Mouse (Mus musculus) intestine, embryonic 16.5 days (tissue): Measurements from ENCODE around the gene Gm17349. TPM values are rescaled to one million over a fixed set of nuclear protein-coding genes. Genes with fewer than 3 reads are reported as not detected.

ENCODE experiments used
- ATAC-seq: fragments of 200-750 bp; cut with Nextera tagmentation; 2 replicates; pipeline ENCODE4 v1.8.0; 2017; ENCODE audit warnings: moderate TSS enrichment, moderate library complexity
- H3K27ac ChIP-seq: fragments of 300-500 bp; sonication (generic); 2 replicates; pipeline ENCODE4 v1.5.1; 2014; ENCODE audit warnings: mild to moderate bottlenecking, low read length
- H3K27me3 ChIP-seq: fragments of 300-500 bp; sonication (generic); replicated peaks from 2 replicates; pipeline ENCODE4 v1.6.1; 2014; ENCODE audit warnings: low read length, control low read depth, mixed read lengths; ENCODE audit not compliant: control insufficient read depth, insufficient read depth
- H3K36me3 ChIP-seq: fragments of 300-500 bp; sonication (generic); 2 replicates; pipeline ENCODE4 v1.6.1; 2014; ENCODE audit warnings: low read length, control low read depth; ENCODE audit not compliant: control insufficient read depth, insufficient read depth
- H3K4me1 ChIP-seq: fragments of 300-500 bp; sonication (generic); 2 replicates; pipeline ENCODE4 v1.6.1; 2014; ENCODE audit warnings: low read length, control low read depth, mixed read lengths; ENCODE audit not compliant: control insufficient read depth, insufficient read depth
- H3K4me2 ChIP-seq: fragments of 300-500 bp; sonication (generic); 2 replicates; pipeline ENCODE4 v1.6.1; 2014; ENCODE audit warnings: low read depth, low read length, control low read depth
- H3K4me3 ChIP-seq: fragments of 300-500 bp; sonication (generic); 2 replicates; pipeline ENCODE4 v1.5.1; 2014; ENCODE audit warnings: mild to moderate bottlenecking, low read length
- H3K9ac ChIP-seq: fragments of 300-500 bp; sonication (generic); 2 replicates; pipeline ENCODE4 v1.6.1; 2014; ENCODE audit warnings: low read depth, low read length
- H3K9me3 ChIP-seq: fragments of 300-500 bp; sonication (generic); 2 replicates; pipeline ENCODE4 v1.6.1; 2016; ENCODE audit warnings: low read length, control low read depth; ENCODE audit not compliant: control insufficient read depth
- WGBS: fragments of 180-500 bp; shearing (Covaris S2); extraction: QIAGEN DNeasy Blood & Tissue Kit; methylation state at CpG from one replicate; pipeline ENCODE4 v1.1.7; 2014; 5-methylcytosine and 5-hydroxymethylcytosine counted together
- polyA plus RNA-seq: library from polyadenylated mRNA; unstranded; fragments of >200 nt; fragmentation: Nextera tagmentation; extraction: Ambion mirVana; gene quantifications from 2 replicates; pipeline ENCODE4 v1.2.1, GENCODE M21; 2015

Gm17349 gene
- polyA plus RNA-seq, 1 experiment from 2014 or later, result not detected

- WGBS, result 82% methylated on average over 25 of the region's 25 CpGs
- Histone ChIP-seq H3K27me3 (no peaks in the 10 kb centered on the region), H3K4me1 (peaks cover 39% of the 10 kb centered on the region), H3K9ac (no peak overlapping the region), H3K36me3 (0 out of 2 replicates have a peak, but pooled peaks cover 3% of the 10 kb centered on the region), H3K9me3 (no peaks in the 10 kb centered on the region), H3K4me3 (no peak overlapping the region), H3K4me2 (no peak overlapping the region), H3K27ac (no peak overlapping the region)
- ATAC-seq, result no peak
These were observed 16.8 kb upstream of the Gm17349 start for GRCm38 (mm10) chr15:99721921-99722743.

GRCm38 (mm10) chr15:99719865-99720264, 14.6 kb upstream of the Gm17349 start:
- Histone ChIP-seq H3K27me3 (no peaks in the 10 kb centered on the region), H3K36me3 (0 out of 2 replicates have a peak, but pooled peaks cover 3% of the 10 kb centered on the region), H3K9me3 (no peaks in the 10 kb centered on the region), H3K4me2 (no peak overlapping the region), H3K4me3 (no peak overlapping the region), H3K9ac (no peak overlapping the region), H3K27ac (no peak overlapping the region), H3K4me1 (peaks cover 47% of the 10 kb centered on the region)
- WGBS, result 79% methylated on average over 8 of the region's 8 CpGs
- no peak for ATAC-seq

- peak overlapping the region; percentile 28 for H3K4me2 ChIP-seq
- H3K9ac ChIP-seq, result peak overlapping the region; percentile 25
- peaks cover 34% of the 10 kb centered on the region for H3K4me1 ChIP-seq
- H3K36me3 ChIP-seq, result peaks cover 9% of the 10 kb centered on the region
- peak overlapping the region; percentile 8; the same call in 1 of the 2 replicates for H3K4me3 ChIP-seq
- H3K9me3 ChIP-seq, result no peaks in the 10 kb centered on the region
- 84% methylated on average over 9 of the region's 9 CpGs for WGBS
- peak overlapping the region; percentile 78 for H3K27ac ChIP-seq
- peak; percentile 60 for ATAC-seq
- no peaks in the 10 kb centered on the region for H3K27me3 ChIP-seq
These were observed 13.3 kb upstream of the Gm17349 start for GRCm38 (mm10) chr15:99718461-99719021.

GRCm38 (mm10) chr15:99717386-99718334, 12.4 kb upstream of the Gm17349 start, which contains the start of gene Gpd1:
Gene Gpd1, plus strand, starts transcription at chr15:99717515.
- Histone ChIP-seq H3K27ac (peak within 1 kb of the TSS; percentile 63), H3K4me1 (peaks cover 28% of the 10 kb centered on the region), H3K4me3 (peak within 1 kb of the TSS; percentile 28), H3K9me3 (no peaks in the 10 kb centered on the region), H3K36me3 (peaks cover 10% of the 10 kb centered on the region), H3K4me2 (peak within 1 kb of the TSS; percentile 37), H3K9ac (peak within 1 kb of the TSS; percentile 34; the same call in 1 of the 2 replicates), H3K27me3 (no peaks in the 10 kb centered on the region)
- 62% methylated on average over 26 of the region's 26 CpGs for WGBS
- ATAC-seq, result peak; percentile 17; the same call in 1 of the 2 replicates

GRCm38 (mm10) chr15:99716814-99717213, 11.5 kb upstream of the Gm17349 start:
- Histone ChIP-seq H3K4me2 (no peak overlapping the region), H3K9ac (no peak overlapping the region), H3K9me3 (no peaks in the 10 kb centered on the region), H3K4me1 (peaks cover 30% of the 10 kb centered on the region), H3K27ac (no peak overlapping the region), H3K4me3 (no peak overlapping the region), H3K36me3 (peaks cover 14% of the 10 kb centered on the region), H3K27me3 (no peaks in the 10 kb centered on the region)
- ATAC-seq, result no peak
- WGBS, result 87% methylated on average over 12 of the region's 12 CpGs

GRCm38 (mm10) chr15:99715982-99716746, 10.9 kb upstream of the Gm17349 start:
- H3K27ac ChIP-seq, result no peak overlapping the region
- peaks cover 18% of the 10 kb centered on the region for H3K36me3 ChIP-seq
- WGBS, result 65% methylated on average over 11 of the region's 11 CpGs
- H3K4me3 ChIP-seq, result no peak overlapping the region
- peaks cover 30% of the 10 kb centered on the region for H3K4me1 ChIP-seq
- H3K9ac ChIP-seq, result 0 out of 2 replicates have a peak overlapping the region, but pooled peaks have one; percentile 20
- H3K9me3 ChIP-seq, result no peaks in the 10 kb centered on the region
- 0 out of 2 replicates have a peak, but pooled peaks have one; percentile 7 for ATAC-seq
- no peak overlapping the region for H3K4me2 ChIP-seq
- no peaks in the 10 kb centered on the region for H3K27me3 ChIP-seq

GRCm38 (mm10) chr15:99715361-99715865, 10.1 kb upstream of the Gm17349 start:
- H3K27me3 ChIP-seq, result no peaks in the 10 kb centered on the region
- H3K9ac ChIP-seq, result no peak overlapping the region
- peaks cover 20% of the 10 kb centered on the region for H3K36me3 ChIP-seq
- H3K4me3 ChIP-seq, result no peak overlapping the region
- no peaks in the 10 kb centered on the region for H3K9me3 ChIP-seq
- peaks cover 30% of the 10 kb centered on the region for H3K4me1 ChIP-seq
- WGBS, result 74% methylated on average over 13 of the region's 13 CpGs
- ATAC-seq, result no peak
- H3K27ac ChIP-seq, result no peak overlapping the region
- no peak overlapping the region for H3K4me2 ChIP-seq

GRCm38 (mm10) chr15:99714858-99715257, 9.6 kb upstream of the Gm17349 start:
- H3K4me3 ChIP-seq, result no peak overlapping the region
- H3K4me2 ChIP-seq, result no peak overlapping the region
- peaks cover 28% of the 10 kb centered on the region for H3K4me1 ChIP-seq
- H3K9ac ChIP-seq, result no peak overlapping the region
- 50% methylated on average over 7 of the region's 7 CpGs for WGBS
- peaks cover 18% of the 10 kb centered on the region for H3K36me3 ChIP-seq
- no peak overlapping the region for H3K27ac ChIP-seq
- ATAC-seq, result 0 out of 2 replicates have a peak, but pooled peaks have one; percentile 18
- no peaks in the 10 kb centered on the region for H3K9me3 ChIP-seq
- H3K27me3 ChIP-seq, result no peaks in the 10 kb centered on the region
